Mouse (Mus musculus): Measurements from ENCODE around the gene Camk1d.

GRCm38 (mm10) chr2:5426110-5426509, 288.2 kb downstream of the Camk1d start:
- TF ChIP-seq POLR2A (IDR thresholded peaks at IDR 0.05; ENCODE audit: low read depth, low read length) (no peak), CTCF (IDR thresholded peaks at IDR 0.05; ENCODE audit: extremely low read depth, insufficient read length, insufficient replicate concordance, low read depth, low read length) (no peak)

All from small intestine, adult 2 months (tissue).